Mouse (Mus musculus) bone marrow, adult 2 months (tissue): ENCODE data around the gene S100a3. TPM values are rescaled to one million over a fixed set of nuclear protein-coding genes. Genes with fewer than 3 reads are reported as not detected.

Experiments used
- H3K27ac ChIP-seq: fragments of 200-500 bp; 2 replicates; pipeline ENCODE4 v1.5.1; 2012; ENCODE audit warnings: low read depth, mild to moderate bottlenecking, control low read depth, inconsistent platforms, low read length; ENCODE audit not compliant: control insufficient read depth, poor library complexity, insufficient read depth
- H3K4me1 ChIP-seq: fragments of 200-500 bp; 2 replicates; pipeline ENCODE4 v1.6.1; 2011; ENCODE audit warnings: low read length; ENCODE audit not compliant: control insufficient read depth, insufficient read depth
- H3K4me3 ChIP-seq: fragments of 200-500 bp; replicated peaks from 2 replicates; pipeline ENCODE3; 2011; ENCODE audit warnings: mild to moderate bottlenecking, low read depth, low read length, control low read depth; ENCODE audit not compliant: control insufficient read depth
- CTCF ChIP-seq: fragments of 200-500 bp; IDR thresholded peaks from 2 replicates; pipeline ENCODE4 v1.5.1; 2011; ENCODE audit warnings: low read length, control low read depth; ENCODE audit not compliant: control insufficient read depth, insufficient read depth
- POLR2A ChIP-seq: fragments of 200-500 bp; IDR thresholded peaks from 2 replicates; pipeline ENCODE4 v1.6.1; 2011; ENCODE audit warnings: low read depth, mild to moderate bottlenecking, control low read depth, low read length, borderline replicate concordance; ENCODE audit not compliant: control insufficient read depth
- WGBS: fragments of 180-500 bp; shearing (Covaris S2); methylation state at CpG from one replicate; pipeline ENCODE4 v1.1.7; 2018; 5-methylcytosine and 5-hydroxymethylcytosine counted together
- polyA plus RNA-seq: library from polyadenylated mRNA; stranded (reverse); fragments of >200 nt; gene quantifications from 2 replicates; pipeline ENCODE4 v1.2.4, GENCODE M21; 2011; ENCODE audit warnings: low replicate concordance; ENCODE audit not compliant: missing spikeins, insufficient read depth, insufficient read length

The S100a3 gene
- polyA plus RNA-seq, 1 experiment, result not detected

DNA sequence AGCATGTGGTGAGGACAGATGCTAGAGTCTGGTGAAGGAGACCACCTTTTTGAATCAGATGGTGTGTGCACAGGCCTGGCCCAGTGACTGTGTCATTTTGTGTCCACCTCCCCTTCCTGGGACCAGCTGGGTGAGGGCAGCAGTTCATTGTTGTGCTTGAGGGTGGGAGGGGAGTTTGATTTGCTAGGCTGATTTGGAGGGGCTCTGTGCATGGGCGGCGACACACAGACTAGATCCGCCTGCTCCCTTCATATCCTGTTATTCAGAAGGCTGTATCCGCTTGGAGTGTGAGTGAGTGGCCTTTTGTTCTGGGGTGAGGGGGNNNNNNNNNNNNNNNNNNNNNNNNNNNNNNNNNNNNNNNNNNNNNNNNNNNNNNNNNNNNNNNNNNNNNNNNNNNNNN is 19.5 kb upstream of the S100a3 start:
- no peak overlapping the region for H3K27ac ChIP-seq
- WGBS, result 89% methylated on average over 4 of the region's 4 CpGs
- TF ChIP-seq CTCF (no peak), POLR2A (no peak)
- H3K4me3 ChIP-seq, result no peak overlapping the region
- H3K4me1 ChIP-seq, result no peaks in the 10 kb centered on the region

DNA sequence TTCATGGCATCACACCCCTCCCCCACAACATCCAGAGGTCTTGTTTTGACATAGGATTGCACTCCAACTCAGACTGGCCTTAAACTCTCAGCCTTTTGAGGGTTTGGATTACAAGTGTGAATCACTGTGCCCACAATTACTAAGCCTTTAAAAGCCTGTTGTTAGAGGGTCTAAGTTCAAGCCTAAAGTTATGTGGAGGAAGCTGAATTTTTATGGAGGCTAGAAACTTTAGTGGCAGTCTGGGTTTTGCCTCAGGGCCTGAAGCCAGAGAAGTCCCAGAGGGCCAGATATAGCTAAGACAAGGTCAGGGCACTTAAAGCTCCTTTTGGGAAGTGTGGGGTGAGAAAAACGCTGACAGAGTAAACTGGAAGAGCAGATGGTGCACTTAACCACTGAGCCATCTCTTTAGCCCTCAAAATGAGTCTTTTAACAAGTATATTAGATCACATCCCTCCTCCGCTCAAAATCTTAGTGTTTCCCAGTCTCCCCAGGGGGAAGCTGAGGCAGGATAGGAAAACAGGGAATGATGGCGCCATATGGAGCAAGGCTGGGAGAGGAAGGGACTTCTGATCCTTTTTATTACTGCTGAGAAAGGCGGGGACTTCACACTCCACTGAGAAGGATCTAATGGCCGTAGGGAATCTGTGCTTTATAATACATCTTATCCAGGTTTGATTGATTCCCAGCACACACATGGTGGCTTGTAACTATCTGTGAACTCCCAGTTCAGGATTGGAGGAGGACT is 10.5 kb upstream of the S100a3 start:
- H3K4me1 ChIP-seq, result no peaks in the 10 kb centered on the region
- TF ChIP-seq POLR2A, result no peak
- no peak for TF ChIP-seq CTCF
- 76% methylated on average over 5 of the region's 5 CpGs for WGBS
- H3K4me3 ChIP-seq, result no peak overlapping the region
- H3K27ac ChIP-seq, result no peak overlapping the region

- Histone ChIP-seq H3K27ac (no peak overlapping the region), H3K4me1 (no peaks in the 10 kb centered on the region), H3K4me3 (no peak overlapping the region)
- WGBS, result 76% methylated on average over 2 of the region's 2 CpGs
- TF ChIP-seq CTCF (no peak), POLR2A (no peak)
Observed at GRCm38 (mm10) chr3:90550421-90550790, 10.0 kb upstream of the S100a3 start.

- TF ChIP-seq POLR2A (no peak), CTCF (no peak)
- 89% methylated on average over 2 of the region's 2 CpGs for WGBS
- no peak overlapping the region for H3K4me3 ChIP-seq
- no peaks in the 10 kb centered on the region for H3K4me1 ChIP-seq
- H3K27ac ChIP-seq, result no peak overlapping the region
Observed at GRCm38 (mm10) chr3:90552231-90552630, 8.1 kb upstream of the S100a3 start.

DNA sequence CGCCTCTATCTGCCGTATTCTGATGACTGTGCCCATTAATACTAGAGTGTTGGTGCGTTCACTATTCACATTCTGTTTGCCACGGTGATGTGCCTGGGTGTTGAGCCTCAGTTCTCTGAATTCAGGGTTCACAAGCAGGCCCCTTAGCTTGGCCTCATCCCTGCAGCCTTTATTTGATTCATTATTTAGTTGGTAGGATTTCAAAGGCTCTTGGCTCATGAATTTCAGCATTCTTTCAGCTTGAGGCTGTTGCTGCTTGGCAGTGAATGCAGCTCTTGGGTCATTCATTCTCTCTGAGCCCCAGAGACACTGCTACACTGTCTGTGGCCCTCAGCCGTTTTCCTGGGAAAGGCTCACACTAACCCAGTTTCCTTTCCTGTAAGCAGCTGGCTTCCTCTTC is 4.4 kb upstream of the S100a3 start:
- H3K4me3 ChIP-seq, result no peak overlapping the region
- TF ChIP-seq CTCF (no peak), POLR2A (no peak)
- no peak overlapping the region for H3K27ac ChIP-seq
- no peaks in the 10 kb centered on the region for H3K4me1 ChIP-seq
- WGBS, result 77% methylated on average over 5 of the region's 5 CpGs

GRCm38 (mm10) chr3:90574691-90575090 is 14.3 kb downstream of the S100a3 start:
- no peaks in the 10 kb centered on the region; the same call in 1 of the 2 replicates for H3K4me1 ChIP-seq
- H3K27ac ChIP-seq, result no peak overlapping the region
- no peak overlapping the region for H3K4me3 ChIP-seq
- 74% methylated on average over 5 of the region's 5 CpGs for WGBS
- TF ChIP-seq CTCF, result no peak
- TF ChIP-seq POLR2A, result no peak

GRCm38 (mm10) chr3:90575320-90575719 is 14.9 kb downstream of the S100a3 start:
- TF ChIP-seq CTCF, result no peak
- TF ChIP-seq POLR2A, result no peak
- 71% methylated on average over 3 of the region's 3 CpGs for WGBS
- no peak overlapping the region for H3K4me3 ChIP-seq

GRCm38 (mm10) chr3:90576351-90577001 is 16.1 kb downstream of the S100a3 start:
- Histone ChIP-seq H3K4me1 (no peaks in the 10 kb centered on the region; the same call in 1 of the 2 replicates), H3K4me3 (no peak overlapping the region), H3K27ac (no peak overlapping the region)
- TF ChIP-seq CTCF (no peak), POLR2A (no peak)
- 78% methylated on average over 10 of the region's 10 CpGs for WGBS

More at GRCm38 (mm10) chr3:90575320-90575719, 14.9 kb downstream of the S100a3 start:
- no peaks in the 10 kb centered on the region; the same call in 1 of the 2 replicates for H3K4me1 ChIP-seq
- H3K27ac ChIP-seq, result no peak overlapping the region
